Mouse (Mus musculus) MEL (cell line): Measurements from ENCODE around the gene Ppil3.

Experiments
- CTCF ChIP-seq, 3 experiments: IDR thresholded peaks in 2 of 3; conservative IDR thresholded peaks in 1 of 3; 2 replicates each; pipeline ENCODE4 v1.5.1; 2011 to 2012; ENCODE audit warnings: low read length in 3 of 3, low read depth in 2 of 3, mild to moderate bottlenecking in 2 of 3, improper control_type of control experiment in 1 of 3, inconsistent platforms in 1 of 3, mixed read lengths in 1 of 3, moderate library complexity in 1 of 3; ENCODE audit not compliant: control insufficient read depth in 1 of 3, insufficient read depth in 1 of 3, poor library complexity in 1 of 3, severe bottlenecking in 1 of 3
- EP300 ChIP-seq, 2 experiments: IDR thresholded peaks; 2 replicates each; pipeline ENCODE4 v1.6.1; 2011; ENCODE audit warnings: improper control_type of control experiment in 2 of 2, low read length in 2 of 2, low read depth in 1 of 2, mild to moderate bottlenecking in 1 of 2
- ETS1 ChIP-seq: IDR thresholded peaks from 2 replicates; pipeline ENCODE4 v1.6.1; 2012; ENCODE audit warnings: low read depth, mild to moderate bottlenecking, inconsistent platforms, low read length, improper control_type of control experiment, moderate library complexity
- MAFK ChIP-seq: IDR thresholded peaks from 2 replicates; pipeline ENCODE4 v1.6.1; 2011; ENCODE audit warnings: low read depth, mild to moderate bottlenecking, low read length, improper control_type of control experiment, borderline replicate concordance
- MAZ ChIP-seq: IDR thresholded peaks from 2 replicates; pipeline ENCODE4 v1.6.1; 2012; ENCODE audit warnings: low read depth, mild to moderate bottlenecking, inconsistent platforms, low read length, improper control_type of control experiment
- NELFE ChIP-seq: IDR thresholded peaks from 2 replicates; pipeline ENCODE4 v1.6.1; 2011; ENCODE audit warnings: low read depth, low read length, improper control_type of control experiment
- NRF1 ChIP-seq: IDR thresholded peaks from 2 replicates; pipeline ENCODE4 v1.6.1; 2014; ENCODE audit warnings: low read depth, mild to moderate bottlenecking, inconsistent platforms, low read length, improper control_type of control experiment, moderate library complexity; ENCODE audit not compliant: poor library complexity, insufficient read depth, severe bottlenecking
- TCF12 ChIP-seq: IDR thresholded peaks from 2 replicates; pipeline ENCODE4 v1.6.1; 2014; ENCODE audit warnings: low read depth, mild to moderate bottlenecking, inconsistent platforms, low read length, improper control_type of control experiment, moderate library complexity
- USF2 ChIP-seq, 2 experiments: IDR thresholded peaks; 2 replicates each; pipeline ENCODE4 v1.6.1; 2011 to 2012; ENCODE audit warnings: improper control_type of control experiment in 2 of 2, low read length in 2 of 2, borderline replicate concordance in 1 of 2, inconsistent platforms in 1 of 2, low read depth in 1 of 2, mild to moderate bottlenecking in 1 of 2; ENCODE audit not compliant: insufficient read depth in 1 of 2

DNA sequence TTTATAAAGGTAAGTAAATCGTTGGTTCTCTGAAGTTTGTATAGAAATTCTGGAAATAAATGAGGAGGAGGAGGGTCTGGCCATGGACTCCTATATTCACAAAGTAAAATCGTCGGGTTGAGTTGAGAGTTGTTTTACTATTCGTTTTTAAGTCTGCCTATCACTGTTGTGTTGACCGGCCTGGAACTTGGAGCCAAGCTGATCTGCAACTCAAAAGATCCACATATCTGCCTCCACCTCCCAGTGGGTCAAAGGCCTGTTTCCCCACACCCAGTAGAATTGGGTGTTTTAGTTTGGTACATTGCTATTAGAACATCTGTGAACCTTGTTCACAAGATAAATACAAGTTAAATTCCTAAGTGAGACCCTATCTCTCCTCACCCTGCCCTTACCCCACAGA lies 41.5 kb downstream of the Ppil3 start:
- TF ChIP-seq EP300 (IDR thresholded peaks at IDR 0.05; ENCODE audit: low read depth in 1 of 2, low read length in 2 of 2) (no peak), NELFE (no peak), NRF1 (no peak), MAFK (no peak), TCF12 (no peak), CTCF (IDR thresholded peaks at IDR 0.05 in 2 of 3, conservative IDR thresholded peaks at IDR 0.05 in 1 of 3; ENCODE audit: control insufficient read depth in 1 of 3, insufficient read depth in 1 of 3, low read depth in 2 of 3, low read length in 3 of 3, poor library complexity in 1 of 3, severe bottlenecking in 1 of 3) (no peak), USF2 (IDR thresholded peaks at IDR 0.05; ENCODE audit: borderline replicate concordance in 1 of 2, insufficient read depth in 1 of 2, low read depth in 1 of 2, low read length in 2 of 2) (no peak), MAZ (no peak), ETS1 (no peak)
